Mouse (Mus musculus) spleen, adult 2 months (tissue): ENCODE measurements around the gene Nrtn.

ENCODE experiments used
- CTCF ChIP-seq: fragments of 200-500 bp; IDR thresholded peaks from 2 replicates; pipeline ENCODE4 v1.5.1; 2011; ENCODE audit warnings: mild to moderate bottlenecking, inconsistent platforms; ENCODE audit not compliant: insufficient read depth, insufficient read length, insufficient replicate concordance; ENCODE audit errors: extremely low read depth
- POLR2A ChIP-seq: fragments of 200-500 bp; IDR thresholded peaks from 2 replicates; pipeline ENCODE4 v1.6.1; 2011; ENCODE audit warnings: low read depth, low read length, inconsistent platforms

DNA sequence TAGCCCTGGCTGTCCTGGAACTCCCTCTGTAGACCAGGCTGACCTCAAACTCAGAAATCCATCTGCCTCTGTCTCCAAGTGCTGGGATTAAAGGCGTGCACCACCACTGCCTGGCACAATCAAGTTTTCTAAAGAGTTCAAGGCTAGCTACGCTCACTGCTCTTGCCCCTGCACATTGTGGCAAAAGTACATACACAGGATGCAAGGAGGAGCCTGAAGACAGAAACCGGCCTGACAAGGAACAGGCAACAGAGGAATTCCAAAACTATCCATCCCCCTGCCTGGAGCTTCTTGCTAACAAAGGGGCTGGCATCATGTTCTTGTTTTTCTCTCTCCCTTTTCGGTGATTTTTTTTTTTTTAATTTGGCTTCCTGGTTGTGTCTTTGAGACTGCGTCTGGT lies 13.2 kb downstream of the Nrtn start:
- TF ChIP-seq CTCF (no peak), POLR2A (no peak)
